Mouse (Mus musculus): ENCODE measurements at regions not wholly inside any gene's neighbourhood (a gene's known extent, or its start where the extent isn't known, plus 50 kb on each side); places are given as distances from the start of the nearest gene placed in this dataset.

DNA sequence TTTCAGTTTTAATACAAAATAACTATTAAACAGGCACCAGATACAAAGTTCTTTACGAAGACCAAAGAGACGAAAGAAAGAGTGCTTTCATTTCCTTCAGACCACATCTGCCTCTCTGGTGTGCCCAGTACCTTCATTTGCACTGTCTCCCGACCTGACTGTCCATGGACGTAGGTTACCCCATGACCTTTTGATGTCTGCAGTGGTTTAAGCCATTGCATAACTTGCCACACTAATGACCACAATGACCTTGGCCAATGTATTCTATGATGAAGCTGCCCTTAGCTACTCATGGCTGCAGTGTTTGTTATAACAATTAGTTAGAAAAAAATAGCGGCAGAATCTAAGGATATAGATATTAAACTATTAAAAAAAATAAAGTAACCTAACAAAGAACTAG is 618.4 kb downstream of the Lmo4 start:
- whole genome bisulfite sequencing = 84% methylated on average over 5 of the region's 5 CpGs

DNA sequence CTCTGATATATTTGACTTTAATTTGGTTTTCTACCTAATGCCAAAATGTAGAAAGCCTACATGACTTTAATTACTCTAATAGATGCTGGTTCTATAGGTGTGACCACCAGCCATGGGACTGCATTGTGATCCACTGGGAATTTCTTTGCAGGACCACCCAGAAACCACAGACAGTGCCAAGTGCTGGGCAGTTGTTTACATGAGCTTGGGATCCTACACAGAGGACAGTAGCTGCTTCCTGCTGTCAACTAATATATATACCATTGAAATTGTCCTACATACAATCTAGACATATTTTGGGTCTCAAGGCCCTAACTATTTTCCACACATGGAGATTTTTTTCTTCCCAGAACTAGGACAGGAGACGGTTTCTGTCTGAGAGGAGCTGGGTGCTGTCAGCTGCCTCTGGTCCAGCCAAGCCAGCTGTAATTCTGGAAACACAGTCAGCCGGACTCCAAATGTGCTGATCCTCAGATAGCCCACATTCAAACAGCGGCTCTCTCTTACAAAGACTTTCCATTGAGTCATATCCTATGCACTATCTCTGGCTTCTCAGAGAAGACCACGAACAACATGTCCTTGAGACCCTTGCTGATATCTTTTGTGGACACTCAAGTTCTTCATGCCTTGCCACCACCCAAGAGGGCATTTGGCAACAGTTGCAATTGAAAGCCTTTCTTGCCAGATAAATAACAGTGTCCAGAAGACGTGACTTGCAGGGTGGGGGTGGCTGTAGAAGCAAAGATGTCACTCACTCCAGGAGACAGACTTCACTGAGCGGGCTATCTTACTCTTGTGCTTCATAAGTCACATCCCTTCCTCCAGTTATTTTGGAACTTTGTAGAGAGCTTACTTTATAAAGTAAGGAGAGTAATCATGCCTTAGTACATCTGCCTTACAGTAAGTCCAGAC is 620.1 kb downstream of the Lmo4 start:
- Histone ChIP-seq H3K4me2 (replicated peaks; ENCODE audit: low read depth, low read length) (no peak overlapping the region), H3K27ac (ENCODE audit: low read depth, low read length) (no peak overlapping the region), H3K27me3 (ENCODE audit: control insufficient read depth, insufficient read depth, low read length) (no peaks in the 10 kb centered on the region), H3K4me1 (replicated peaks; ENCODE audit: control insufficient read depth, insufficient read depth, low read length) (no peaks in the 10 kb centered on the region), H3K4me3 (ENCODE audit: low read depth, low read length) (no peak overlapping the region), H3K36me3 (ENCODE audit: control insufficient read depth, insufficient read depth, low read length) (no peaks in the 10 kb centered on the region), H3K9ac (ENCODE audit: low read depth, low read length) (no peak overlapping the region), H3K9me3 (ENCODE audit: control insufficient read depth, low read length) (no peaks in the 10 kb centered on the region)
- DNase-seq (ENCODE audit: low spot score) (no peak), ATAC-seq (ENCODE audit: low FRiP score) (no peak)
- 81% methylated on average over 6 of the region's 6 CpGs for WGBS

More for the DNA sequence above, 618.4 kb downstream of the Lmo4 start:
- ATAC-seq (ENCODE audit: low FRiP score) (no peak), DNase-seq (ENCODE audit: low spot score) (no peak)
- H3K4me3 ChIP-seq (ENCODE audit: low read depth, low read length) = no peak overlapping the region
- no peak overlapping the region for H3K27ac ChIP-seq (ENCODE audit: low read depth, low read length)
- H3K36me3 ChIP-seq (ENCODE audit: control insufficient read depth, insufficient read depth, low read length) = no peaks in the 10 kb centered on the region
- no peaks in the 10 kb centered on the region for H3K9me3 ChIP-seq (ENCODE audit: control insufficient read depth, low read length)
- H3K4me1 ChIP-seq (replicated peaks; ENCODE audit: control insufficient read depth, insufficient read depth, low read length) = no peaks in the 10 kb centered on the region
- H3K9ac ChIP-seq (ENCODE audit: low read depth, low read length) = no peak overlapping the region
- no peak overlapping the region for H3K4me2 ChIP-seq (replicated peaks; ENCODE audit: low read depth, low read length)
- H3K27me3 ChIP-seq (ENCODE audit: control insufficient read depth, insufficient read depth, low read length) = no peaks in the 10 kb centered on the region

DNA sequence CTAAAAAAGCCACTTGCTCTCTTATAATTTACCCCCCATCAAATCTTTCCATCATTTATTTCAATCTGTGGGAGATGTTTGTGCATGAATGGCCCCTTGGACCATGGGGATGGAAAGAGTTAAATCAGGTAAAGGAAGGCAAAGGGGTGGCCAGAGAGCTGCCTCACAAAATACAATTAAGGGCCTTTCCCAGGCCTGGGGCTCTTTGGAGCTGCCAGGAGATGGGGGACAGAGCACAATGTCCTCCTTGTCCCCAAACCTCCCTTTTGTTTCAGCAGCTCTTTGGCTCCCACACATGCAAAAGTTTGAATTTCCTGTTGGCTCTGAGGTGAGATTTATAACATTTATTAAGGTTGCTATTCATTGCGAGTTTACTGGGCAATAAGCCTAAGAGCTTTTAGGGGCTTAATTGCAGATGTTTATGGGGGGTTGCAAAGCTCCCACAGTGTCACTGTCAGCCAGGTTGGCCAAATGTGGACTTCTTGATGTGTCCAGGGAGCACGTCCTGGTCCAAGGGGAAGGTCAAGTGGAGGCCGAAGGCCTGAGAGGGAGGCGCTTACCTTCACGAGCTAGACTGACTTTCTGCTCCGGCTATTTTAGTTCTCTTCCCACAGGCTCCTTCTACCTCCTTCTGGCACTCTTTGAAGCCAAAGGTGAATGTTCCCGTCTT is 628.5 kb downstream of the Lmo4 start:
- DNase-seq (ENCODE audit: low spot score) (no peak), ATAC-seq (ENCODE audit: low FRiP score) (no peak)
- no peak overlapping the region for H3K9ac ChIP-seq (ENCODE audit: low read depth, low read length)
- H3K9me3 ChIP-seq (ENCODE audit: control insufficient read depth, low read length) = no peaks in the 10 kb centered on the region
- no peaks in the 10 kb centered on the region for H3K4me1 ChIP-seq (replicated peaks; ENCODE audit: control insufficient read depth, insufficient read depth, low read length)
- no peaks in the 10 kb centered on the region for H3K27me3 ChIP-seq (ENCODE audit: control insufficient read depth, insufficient read depth, low read length)
- 84% methylated on average over 7 of the region's 7 CpGs for WGBS
- no peak overlapping the region for H3K27ac ChIP-seq (ENCODE audit: low read depth, low read length)
- H3K4me3 ChIP-seq (ENCODE audit: low read depth, low read length) = no peak overlapping the region
- no peaks in the 10 kb centered on the region for H3K36me3 ChIP-seq (ENCODE audit: control insufficient read depth, insufficient read depth, low read length)
- no peak overlapping the region for H3K4me2 ChIP-seq (replicated peaks; ENCODE audit: low read depth, low read length)

DNA sequence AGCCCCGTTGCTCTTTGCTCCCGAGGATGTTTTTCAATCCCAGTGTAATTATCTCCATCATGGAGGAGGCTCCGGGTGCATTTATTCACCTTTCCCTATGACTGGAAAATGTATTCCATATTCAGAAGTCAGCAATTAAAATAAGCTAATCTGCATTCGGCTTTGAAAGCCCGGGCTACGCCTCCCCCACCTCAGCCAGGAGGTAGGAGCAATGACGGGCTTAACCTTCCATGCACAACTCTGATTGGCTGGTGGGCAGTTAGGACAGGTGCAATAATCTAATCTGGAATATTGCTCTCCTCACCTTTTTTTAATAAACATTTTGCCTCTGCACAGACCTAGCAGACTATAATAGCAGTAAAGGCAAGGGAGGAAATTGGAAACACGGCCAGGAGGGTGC is 629.3 kb downstream of the Lmo4 start:
- ATAC-seq (ENCODE audit: low FRiP score) (no peak), DNase-seq (ENCODE audit: low spot score) (no peak)
- Histone ChIP-seq H3K27me3 (ENCODE audit: control insufficient read depth, insufficient read depth, low read length) (no peaks in the 10 kb centered on the region), H3K4me3 (ENCODE audit: low read depth, low read length) (no peak overlapping the region), H3K27ac (ENCODE audit: low read depth, low read length) (no peak overlapping the region), H3K9me3 (ENCODE audit: control insufficient read depth, low read length) (no peaks in the 10 kb centered on the region), H3K36me3 (ENCODE audit: control insufficient read depth, insufficient read depth, low read length) (no peaks in the 10 kb centered on the region), H3K9ac (ENCODE audit: low read depth, low read length) (no peak overlapping the region), H3K4me2 (replicated peaks; ENCODE audit: low read depth, low read length) (no peak overlapping the region), H3K4me1 (replicated peaks; ENCODE audit: control insufficient read depth, insufficient read depth, low read length) (no peaks in the 10 kb centered on the region)
- WGBS = 87% methylated on average over 8 of the region's 8 CpGs

DNA sequence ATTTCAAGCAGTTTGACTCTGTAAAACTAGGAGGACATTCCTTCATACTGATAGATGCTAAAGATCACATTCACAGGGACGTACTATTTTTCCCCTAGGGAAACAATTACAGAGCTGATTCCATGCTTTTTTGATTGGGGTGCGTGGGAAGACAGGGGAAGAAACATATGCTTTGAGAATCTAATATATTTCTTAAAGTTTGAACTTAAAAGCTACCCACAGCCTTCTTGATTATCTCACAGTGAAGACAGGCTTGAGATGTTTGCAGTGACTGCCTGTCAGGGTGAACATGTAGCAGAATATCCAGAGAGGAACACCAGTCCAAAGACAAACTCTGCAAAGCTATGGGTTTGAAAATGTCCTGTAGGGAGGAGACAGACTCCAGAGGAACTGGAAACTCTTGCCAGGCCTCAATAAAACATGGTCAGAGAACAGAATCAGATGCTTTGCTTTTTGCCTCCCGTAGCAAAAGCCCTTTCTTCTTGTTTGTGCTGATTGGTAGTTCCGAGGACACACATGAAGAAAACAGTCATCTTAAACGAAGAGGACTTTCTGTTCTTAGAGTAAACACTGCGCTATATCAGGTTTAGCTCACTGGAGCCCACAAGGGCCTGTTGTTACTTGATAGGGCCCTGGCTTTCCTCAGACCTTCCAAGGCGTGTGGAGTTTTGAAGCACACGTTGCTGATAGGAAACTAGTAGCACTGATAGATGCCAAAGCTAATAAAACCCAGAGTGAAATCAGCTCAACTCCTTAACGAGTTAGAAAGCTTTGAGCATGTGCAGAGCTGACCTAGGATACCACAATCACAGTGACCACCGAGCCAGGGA is 630.8 kb downstream of the Lmo4 start:
- DNase-seq (ENCODE audit: low spot score) = no peak
- WGBS = 78% methylated on average over 10 of the region's 10 CpGs

DNA sequence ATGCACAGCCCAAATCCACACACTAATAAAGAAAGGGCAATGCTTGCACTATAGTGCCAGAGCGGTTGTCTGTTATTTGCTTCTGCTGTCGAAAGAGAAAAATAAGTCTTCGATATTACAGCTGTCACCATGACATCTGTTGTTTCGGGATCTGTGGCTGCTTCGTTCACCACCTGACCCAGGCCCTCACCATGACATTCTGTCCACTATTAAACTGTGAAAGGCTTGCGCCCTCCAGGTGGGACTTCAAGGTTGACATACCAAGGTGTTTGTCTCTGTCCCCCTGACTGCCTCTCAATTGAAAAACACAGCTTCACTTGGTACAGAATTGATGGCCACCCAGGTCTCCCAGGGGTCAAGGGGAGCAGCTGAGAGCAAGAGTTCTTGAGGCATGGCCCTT is 635.1 kb downstream of the Lmo4 start:
- peak; percentile 53 for ATAC-seq (ENCODE audit: low FRiP score)
- H3K36me3 ChIP-seq (ENCODE audit: control insufficient read depth, insufficient read depth, low read length) = no peaks in the 10 kb centered on the region
- no peak overlapping the region for H3K9ac ChIP-seq (ENCODE audit: low read depth, low read length)
- H3K27me3 ChIP-seq (ENCODE audit: control insufficient read depth, insufficient read depth, low read length) = no peaks in the 10 kb centered on the region
- 48% methylated on average over 6 of the region's 6 CpGs for WGBS
- H3K4me3 ChIP-seq (ENCODE audit: low read depth, low read length) = no peak overlapping the region
- H3K4me1 ChIP-seq (replicated peaks; ENCODE audit: control insufficient read depth, insufficient read depth, low read length) = no peaks in the 10 kb centered on the region
- H3K27ac ChIP-seq (ENCODE audit: low read depth, low read length) = no peak overlapping the region
- H3K9me3 ChIP-seq (ENCODE audit: control insufficient read depth, low read length) = no peaks in the 10 kb centered on the region
- DNase-seq (ENCODE audit: low spot score) = peak; percentile 14
- H3K4me2 ChIP-seq (replicated peaks; ENCODE audit: low read depth, low read length) = no peak overlapping the region

More for the DNA sequence above, 630.8 kb downstream of the Lmo4 start:
- Histone ChIP-seq H3K9ac (ENCODE audit: low read depth, low read length) (no peak overlapping the region), H3K4me2 (replicated peaks; ENCODE audit: low read depth, low read length) (no peak overlapping the region), H3K4me1 (replicated peaks; ENCODE audit: control insufficient read depth, insufficient read depth, low read length) (no peaks in the 10 kb centered on the region), H3K27ac (ENCODE audit: low read depth, low read length) (no peak overlapping the region), H3K9me3 (ENCODE audit: control insufficient read depth, low read length) (no peaks in the 10 kb centered on the region), H3K36me3 (ENCODE audit: control insufficient read depth, insufficient read depth, low read length) (no peaks in the 10 kb centered on the region), H3K4me3 (ENCODE audit: low read depth, low read length) (no peak overlapping the region), H3K27me3 (ENCODE audit: control insufficient read depth, insufficient read depth, low read length) (no peaks in the 10 kb centered on the region)
- no peak for ATAC-seq (ENCODE audit: low FRiP score)

DNA sequence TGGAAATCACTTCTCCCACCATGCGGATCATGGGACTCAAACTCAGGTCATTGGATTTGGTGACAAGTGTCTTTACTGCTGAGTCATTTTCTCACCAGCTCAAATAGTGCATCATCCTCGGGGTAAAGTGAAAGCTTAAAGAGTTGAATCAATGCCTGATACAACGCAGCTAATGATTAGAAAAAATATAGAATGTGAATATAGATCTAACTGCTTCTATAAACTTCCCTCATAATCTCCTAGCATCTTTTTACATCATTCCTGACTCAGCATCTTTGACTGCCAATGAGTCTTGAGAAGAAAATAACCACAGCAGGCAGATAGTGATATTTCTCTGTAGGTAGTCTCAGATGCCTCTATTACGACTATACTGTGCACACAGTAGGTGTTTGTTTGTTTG is 640.0 kb downstream of the Lmo4 start:
- Histone ChIP-seq H3K9ac (ENCODE audit: low read depth, low read length) (no peak overlapping the region), H3K27me3 (ENCODE audit: control insufficient read depth, insufficient read depth, low read length) (no peaks in the 10 kb centered on the region), H3K36me3 (ENCODE audit: control insufficient read depth, insufficient read depth, low read length) (no peaks in the 10 kb centered on the region), H3K4me2 (replicated peaks; ENCODE audit: low read depth, low read length) (no peak overlapping the region), H3K4me3 (ENCODE audit: low read depth, low read length) (no peak overlapping the region), H3K9me3 (ENCODE audit: control insufficient read depth, low read length) (no peaks in the 10 kb centered on the region), H3K4me1 (replicated peaks; ENCODE audit: control insufficient read depth, insufficient read depth, low read length) (no peaks in the 10 kb centered on the region), H3K27ac (ENCODE audit: low read depth, low read length) (no peak overlapping the region)
- ATAC-seq (ENCODE audit: low FRiP score) = no peak
- WGBS = 90% methylated on average over 4 of the region's 4 CpGs
- DNase-seq (ENCODE audit: low spot score) = no peak

DNA sequence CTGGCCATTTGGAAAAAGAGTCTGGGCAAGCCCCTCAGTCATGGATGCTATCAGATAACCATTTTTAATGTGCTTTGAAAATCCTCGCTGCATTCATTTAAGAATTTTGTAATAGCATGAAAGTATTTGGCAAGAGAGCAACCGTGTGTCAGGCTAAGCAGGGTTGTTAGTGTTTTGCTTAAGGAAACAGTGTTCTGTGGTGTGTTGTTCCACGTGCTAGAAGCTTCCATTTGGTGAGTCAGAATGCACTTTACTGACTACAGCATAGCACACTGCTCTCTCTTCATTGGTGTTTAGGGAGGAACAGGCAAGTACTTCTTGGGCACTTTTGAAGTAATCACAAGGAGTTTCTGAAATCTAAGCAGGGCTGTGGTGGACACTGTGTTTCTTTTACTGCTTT is 661.0 kb upstream of the Pkn2 start:
- DNase-seq (ENCODE audit: low spot score) (no peak), ATAC-seq (ENCODE audit: low FRiP score) (no peak)
- no peak overlapping the region for H3K4me2 ChIP-seq (replicated peaks; ENCODE audit: low read depth, low read length)
- no peak overlapping the region for H3K4me3 ChIP-seq (ENCODE audit: low read depth, low read length)
- no peaks in the 10 kb centered on the region for H3K9me3 ChIP-seq (ENCODE audit: control insufficient read depth, low read length)
- no peaks in the 10 kb centered on the region for H3K36me3 ChIP-seq (ENCODE audit: control insufficient read depth, insufficient read depth, low read length)
- no peaks in the 10 kb centered on the region for H3K4me1 ChIP-seq (replicated peaks; ENCODE audit: control insufficient read depth, insufficient read depth, low read length)
- H3K27me3 ChIP-seq (ENCODE audit: control insufficient read depth, insufficient read depth, low read length) = no peaks in the 10 kb centered on the region
- H3K27ac ChIP-seq (ENCODE audit: low read depth, low read length) = no peak overlapping the region
- WGBS = 78% methylated on average over 3 of the region's 3 CpGs
- no peak overlapping the region for H3K9ac ChIP-seq (ENCODE audit: low read depth, low read length)

Data from hindbrain, embryonic 11.5 days (tissue).